Mouse (Mus musculus) adrenal gland, postnatal 4 days (tissue): ENCODE measurements around the gene AI481877. TPM values are rescaled to one million over a fixed set of nuclear protein-coding genes. Genes with fewer than 3 reads are reported as not detected.
A peak's percentile ranks its signal among the peaks of the same experiment; 100 is the strongest.

Experiments used
- DNase-seq, 2 experiments: peaks; one replicate each; pipeline ENCODE4 v3.0.0; 2021 to 2022; ENCODE audit warnings: low spot score in 2 of 2, mixed read lengths in 2 of 2
- total RNA-seq, 2 experiments: library from RNA; stranded (reverse); gene quantifications; 2 replicates each; pipeline ENCODE4 v1.2.3; 2021

Gene AI481877
- total RNA-seq, 2 experiments from 2014 or later = 0.17 TPM; not detected in 1

- DNase-seq = no peak
These were observed 102.9 kb downstream of the AI481877 start for GRCm38 (mm10) chr4:59035786-59036350.

DNA sequence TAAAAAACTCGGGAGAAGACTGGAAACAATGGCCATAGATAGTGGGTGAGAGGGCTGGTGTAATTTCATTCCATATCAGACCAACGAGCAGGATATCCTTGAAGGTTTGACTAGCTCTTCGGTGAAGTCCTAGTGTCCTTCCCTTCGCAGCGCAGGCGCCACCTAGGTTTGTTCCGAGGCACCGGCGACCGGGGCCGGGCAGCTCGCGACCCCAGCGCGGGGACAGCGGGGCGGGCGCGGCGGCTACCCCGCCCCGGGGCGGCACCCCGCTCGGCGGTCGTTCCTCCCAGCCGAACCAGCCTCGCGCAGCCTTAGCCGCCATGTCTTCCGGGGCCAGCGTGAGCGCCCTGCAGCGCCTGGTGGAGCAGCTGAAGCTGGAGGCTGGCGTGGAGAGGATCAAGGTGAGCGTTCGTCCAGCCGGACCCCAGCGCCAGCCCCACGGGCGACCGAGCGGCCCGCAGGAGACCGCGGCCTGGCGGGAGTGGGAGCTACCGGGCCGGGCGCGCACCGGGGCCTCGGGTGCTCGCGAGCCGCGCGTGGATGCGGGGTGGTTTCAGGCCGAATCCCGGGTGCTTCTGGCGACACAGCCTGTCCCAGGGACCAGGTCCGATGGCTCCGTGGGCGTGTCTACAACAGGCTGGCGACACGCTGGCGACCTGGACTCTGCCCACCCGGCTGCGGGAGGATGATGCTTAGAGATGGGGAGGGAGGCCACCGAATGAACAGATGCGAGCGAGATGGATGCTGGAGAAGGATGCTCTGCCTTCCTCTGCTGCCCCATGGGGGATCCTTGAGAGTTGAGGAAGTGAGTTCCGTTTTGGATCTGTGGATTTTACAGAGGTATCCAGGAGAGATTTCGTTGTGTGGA lies 103.6 kb downstream of the AI481877 start, which contains the start of gene Gng10:
Gene Gng10, plus strand, starts transcription at position 171 of the 868 bp plus-strand sequence.
- DNase-seq = peak; percentile 24 to 48

DNA sequence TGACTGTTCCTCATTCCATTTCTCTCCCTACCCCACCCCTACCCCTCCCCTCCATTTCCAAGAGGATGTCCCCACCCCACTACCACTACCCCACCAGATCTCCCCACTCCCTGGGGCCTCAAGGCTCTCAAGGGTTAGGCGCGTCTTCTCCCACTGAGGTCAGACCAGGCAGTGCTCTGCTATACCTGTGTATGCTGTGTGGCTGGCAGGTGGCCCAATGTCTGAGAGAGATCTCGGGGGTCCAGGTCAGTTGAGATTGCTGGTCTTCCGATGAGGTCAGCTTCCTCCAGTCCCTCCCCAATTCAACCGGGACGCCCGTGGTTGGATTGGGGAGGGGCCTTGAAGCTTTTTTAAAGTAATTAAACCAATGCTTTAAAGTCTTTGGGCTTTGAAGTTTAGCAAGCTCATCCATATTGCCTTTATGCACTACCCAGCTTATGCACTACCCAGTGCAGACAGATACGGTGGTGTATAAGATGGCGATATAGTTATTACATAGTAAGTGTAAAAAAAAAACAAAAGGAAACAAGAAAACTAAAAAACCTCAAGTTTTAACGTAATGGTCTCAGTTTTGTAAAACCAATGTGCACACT lies 104.4 kb downstream of the AI481877 start:
- no peak for DNase-seq

DNA sequence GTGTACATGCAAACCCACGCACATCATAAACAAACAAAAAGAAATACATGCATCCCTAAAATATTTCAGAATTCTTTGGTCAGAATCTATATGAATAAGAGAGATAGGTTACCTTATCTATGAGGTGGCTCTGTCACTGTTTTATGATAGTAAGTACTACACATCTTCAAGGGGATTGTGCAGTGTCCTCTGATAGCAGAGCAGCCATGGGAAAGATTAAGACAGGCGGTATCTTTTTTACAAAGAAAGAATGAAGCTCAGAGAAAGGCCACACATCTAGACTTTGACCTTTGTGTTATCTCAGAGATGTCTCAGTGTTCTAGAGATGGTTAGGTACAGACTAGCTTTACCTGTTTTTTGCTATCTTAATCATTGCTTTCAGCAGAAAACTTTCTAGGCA lies 121.9 kb downstream of the AI481877 start:
- no peak for DNase-seq

DNA sequence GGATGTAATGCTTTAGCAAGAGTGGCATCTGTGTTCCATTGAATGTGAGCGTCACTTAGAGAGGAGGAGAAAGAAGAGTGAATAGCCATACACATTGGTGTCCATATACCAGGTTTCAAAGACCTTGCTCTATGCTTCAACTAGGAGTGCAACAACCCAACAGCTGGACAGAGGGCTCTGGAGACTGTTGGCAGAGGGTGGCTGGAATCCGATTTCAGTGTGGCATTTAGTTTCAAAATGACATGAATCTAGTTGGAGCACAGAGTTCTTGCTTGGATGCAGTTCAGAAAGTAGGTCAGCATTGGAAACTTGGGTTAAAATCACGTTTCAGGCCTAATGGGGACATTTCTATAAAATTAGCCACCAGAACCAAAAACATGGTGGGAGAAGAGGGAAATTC lies 123.6 kb downstream of the AI481877 start:
- DNase-seq = no peak

DNA sequence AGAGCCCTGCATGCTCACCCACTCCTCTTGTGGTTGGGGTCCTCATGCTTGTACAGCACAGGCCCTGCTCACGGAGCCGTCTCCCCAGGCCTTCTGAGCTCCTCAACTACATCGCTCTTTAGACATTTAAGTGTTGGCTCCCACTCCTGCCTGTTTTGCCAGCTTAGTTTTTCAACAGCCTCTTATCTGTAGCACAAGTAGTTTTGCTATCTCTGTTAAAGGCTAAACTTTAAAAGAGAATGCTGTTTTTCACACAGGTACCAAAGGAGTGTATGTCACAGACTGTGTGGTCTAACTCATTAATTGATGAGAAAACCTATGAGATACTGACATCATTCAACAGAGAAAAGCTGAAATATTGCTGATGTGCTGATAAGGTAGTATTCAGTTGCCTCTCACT lies 127.3 kb downstream of the AI481877 start:
- no peak for DNase-seq

GRCm38 (mm10) chr4:59009696-59010095 lies 129.1 kb downstream of the AI481877 start:
- DNase-seq = no peak

GRCm38 (mm10) chr4:59009186-59009585 lies 129.6 kb downstream of the AI481877 start:
- DNase-seq = no peak

DNA sequence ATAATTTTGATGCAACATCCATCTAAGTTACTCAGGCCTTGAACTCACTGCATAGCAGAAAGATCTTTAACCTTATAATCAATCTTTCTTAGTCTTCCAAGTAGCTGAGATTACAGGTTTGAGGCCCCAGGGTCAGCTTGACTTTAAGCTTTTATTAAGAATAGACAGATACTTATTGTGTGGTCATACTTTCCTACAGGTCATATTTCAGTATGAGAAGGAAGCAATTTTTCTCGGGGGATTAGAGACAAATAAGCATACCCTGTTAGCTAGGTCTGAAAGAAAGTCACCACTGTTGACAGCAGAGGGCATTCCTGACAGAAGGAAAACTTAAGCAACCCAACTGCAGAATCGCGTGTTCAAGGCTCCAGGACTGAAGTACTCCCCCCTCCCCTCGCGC lies 130.8 kb downstream of the AI481877 start:
- DNase-seq = no peak

DNA sequence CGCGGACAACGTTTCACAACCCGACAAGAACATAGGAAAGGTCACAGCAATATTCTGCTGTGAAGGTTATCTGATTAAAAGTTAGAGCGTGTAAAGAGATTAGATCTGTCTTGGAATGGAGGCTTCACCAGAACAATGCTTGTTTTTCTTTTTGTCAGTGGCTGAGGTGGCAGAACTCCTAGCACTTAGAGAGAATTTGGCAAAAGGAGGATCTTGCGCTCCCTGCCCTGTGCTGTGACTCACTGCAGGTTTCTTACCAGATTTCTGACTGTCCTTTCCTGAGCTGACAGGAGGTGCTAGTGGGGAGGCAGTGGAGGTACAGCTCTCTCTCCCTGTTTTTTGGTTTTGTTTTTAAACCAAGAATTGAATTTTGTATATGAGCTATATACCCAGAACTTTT lies 131.8 kb downstream of the AI481877 start:
- no peak for DNase-seq

GRCm38 (mm10) chr4:59006211-59006610 lies 132.6 kb downstream of the AI481877 start:
- no peak for DNase-seq

DNA sequence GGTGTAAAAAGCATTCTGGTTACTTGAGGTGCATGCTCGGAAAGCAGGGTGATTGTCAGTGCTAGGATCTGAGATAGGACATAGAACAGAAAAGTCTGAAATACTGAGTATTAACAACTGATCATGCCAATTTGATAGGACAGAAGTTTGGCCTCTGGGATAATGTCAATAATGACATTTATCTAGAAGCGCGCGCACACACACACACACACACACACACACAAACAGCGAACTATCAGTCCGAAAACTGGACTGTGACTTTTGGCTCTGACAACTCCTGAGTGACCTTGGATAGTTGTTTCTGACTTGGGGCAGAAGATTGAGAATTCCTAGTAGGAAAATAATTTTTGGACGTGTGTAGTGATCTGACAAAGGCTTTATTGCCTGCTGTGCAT lies 135.0 kb downstream of the AI481877 start:
- DNase-seq = no peak

- DNase-seq = peak; percentile 76 to 85
These were observed 135.6 kb downstream of the AI481877 start, which contains the start of gene Gm20503 for GRCm38 (mm10) chr4:59002948-59003805. Gm20503 (plus strand) TSS chr4:59003210.

DNA sequence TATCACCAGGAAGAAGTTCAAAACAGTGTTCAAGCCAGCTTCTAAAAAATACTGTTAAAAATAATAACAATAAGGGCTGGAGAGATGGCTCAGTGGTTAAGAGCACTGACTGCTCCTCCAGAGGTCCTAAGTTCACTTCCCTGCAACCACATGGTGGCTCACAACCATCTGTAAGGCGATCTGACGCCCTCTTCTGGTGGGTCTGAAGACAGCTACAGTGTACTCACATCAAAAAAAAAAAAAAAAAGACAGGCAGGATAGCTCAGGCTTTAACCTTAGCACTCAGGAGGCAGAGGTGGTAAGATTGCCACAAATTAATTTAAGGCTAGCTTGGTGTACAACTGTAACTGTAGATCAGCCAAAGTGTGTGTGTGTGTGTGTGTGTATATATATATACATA lies 138.2 kb downstream of the AI481877 start:
- no peak for DNase-seq

DNA sequence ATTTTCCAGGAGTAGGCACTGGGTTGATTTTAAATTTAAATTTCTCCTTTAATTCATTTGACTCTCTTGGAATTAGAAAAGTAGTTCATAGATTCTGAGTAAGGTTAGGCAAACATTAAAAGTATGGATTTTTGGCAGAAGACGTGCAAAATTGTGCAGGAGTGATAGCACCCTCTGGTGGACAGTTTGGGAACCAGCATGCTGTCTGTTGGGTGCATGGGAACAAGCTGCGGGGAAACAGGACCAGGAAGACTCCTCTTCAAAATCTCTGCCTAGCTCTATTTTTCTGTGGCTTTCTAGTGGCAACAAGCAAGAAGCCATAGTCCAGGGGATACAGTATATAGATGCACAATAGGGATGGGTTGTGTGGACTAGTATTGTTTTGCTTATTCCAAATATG lies 139.1 kb downstream of the AI481877 start:
- DNase-seq = peak; percentile 33 to 52

GRCm38 (mm10) chr4:58998688-58999087 lies 140.1 kb downstream of the AI481877 start:
- DNase-seq = no peak

GRCm38 (mm10) chr4:58997081-58997480 lies 141.7 kb downstream of the AI481877 start:
- DNase-seq = no peak

GRCm38 (mm10) chr4:58995251-58995693 lies 143.5 kb downstream of the AI481877 start:
- no peak for DNase-seq

DNA sequence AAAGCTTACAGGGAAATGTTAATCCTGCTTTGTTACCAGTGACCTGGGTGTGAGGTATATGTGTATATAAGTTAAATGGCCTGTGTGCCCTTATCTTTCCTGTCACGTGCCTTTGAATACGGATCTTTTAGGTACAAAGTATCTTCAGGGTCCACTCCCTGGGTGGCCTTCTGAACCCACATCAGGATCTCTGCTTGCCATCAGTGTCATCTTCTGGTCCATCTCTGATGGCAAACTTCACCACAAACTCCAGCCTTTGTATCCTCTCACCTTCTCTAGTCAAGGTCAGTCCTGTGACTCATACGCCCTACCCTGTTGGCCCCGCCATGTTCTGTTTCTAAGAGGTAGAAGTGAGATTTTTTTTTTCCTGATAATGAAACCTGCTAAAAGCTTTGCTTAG lies 144.0 kb downstream of the AI481877 start, which contains the start of gene Dnajc25:
Gene Dnajc25, plus strand, starts transcription at position 301 of the 400 bp plus-strand sequence.
- no peak for DNase-seq
